Mouse (Mus musculus) CH12.LX (cell line): ENCODE measurements at regions not wholly inside any gene's neighbourhood (a gene's known extent, or its start where the extent isn't known, plus 50 kb on each side); places are given as distances from the start of the nearest gene placed in this dataset.

Experiments
- DNase-seq: peaks from one replicate; pipeline ENCODE4 v3.0.0-alpha.2; 2013; ENCODE audit errors: extremely low read depth
- H3K27ac ChIP-seq: 2 replicates; pipeline ENCODE4 v1.5.1; 2012; ENCODE audit warnings: low read depth, mild to moderate bottlenecking, control low read depth, moderate library complexity; ENCODE audit not compliant: insufficient read depth
- H3K27me3 ChIP-seq: replicated peaks from 2 replicates; pipeline ENCODE3; 2012; ENCODE audit warnings: inconsistent platforms
- H3K36me3 ChIP-seq, 2 experiments: replicated peaks in 1 of 2; 2 replicates each; pipeline versions ENCODE3 to v1.6.1; 2012; ENCODE audit warnings: inconsistent platforms in 1 of 2, low read length in 1 of 2, mild to moderate bottlenecking in 1 of 2, mixed read lengths in 1 of 2, moderate library complexity in 1 of 2; ENCODE audit not compliant: control insufficient read depth in 1 of 2, insufficient read depth in 1 of 2
- H3K4me1 ChIP-seq, 2 experiments: 2 replicates each; pipeline ENCODE4 v1.6.1; 2012; ENCODE audit warnings: inconsistent platforms in 1 of 2, moderate library complexity in 1 of 2; ENCODE audit not compliant: insufficient read depth in 2 of 2, control insufficient read depth in 1 of 2
- H3K4me2 ChIP-seq: 2 replicates; pipeline ENCODE4 v1.6.1; 2012; ENCODE audit warnings: low read depth, mild to moderate bottlenecking, control low read depth; ENCODE audit not compliant: poor library complexity, insufficient read depth, severe bottlenecking
- H3K4me3 ChIP-seq, 3 experiments: fragments of 150-350 bp in 1 of 3; sonication (generic) in 1 of 3; replicated peaks in 1 of 3; 2 replicates each; pipeline versions ENCODE3 to v1.5.1; 2011 to 2012; ENCODE audit warnings: low read depth in 2 of 3, low read length in 2 of 3, mild to moderate bottlenecking in 2 of 3, moderate library complexity in 2 of 3, control low read depth in 1 of 3, improper control_type of control experiment in 1 of 3, inconsistent platforms in 1 of 3, mixed read lengths in 1 of 3; ENCODE audit not compliant: poor library complexity in 1 of 3
- H3K79me2 ChIP-seq: replicated peaks from 2 replicates; pipeline ENCODE4 v1.6.1; 2012; ENCODE audit warnings: mild to moderate bottlenecking, moderate library complexity; ENCODE audit not compliant: control insufficient read depth, poor library complexity, insufficient read depth, severe bottlenecking; ENCODE audit errors: extremely low read depth
- H3K9ac ChIP-seq: 2 replicates; pipeline ENCODE4 v1.6.1; 2012; ENCODE audit warnings: low read depth, mild to moderate bottlenecking, control low read depth, moderate library complexity; ENCODE audit not compliant: insufficient read depth
- H3K9me3 ChIP-seq: replicated peaks from 2 replicates; pipeline ENCODE3; 2012; ENCODE audit warnings: low read length, inconsistent platforms, mixed read lengths
- CTCF ChIP-seq, 2 experiments: IDR thresholded peaks in 1 of 2; conservative IDR thresholded peaks in 1 of 2; 2 replicates each; pipeline ENCODE4 v1.5.1; 2011 to 2012; ENCODE audit warnings: low read depth in 2 of 2, low read length in 2 of 2, improper control_type of control experiment in 1 of 2, inconsistent platforms in 1 of 2, mild to moderate bottlenecking in 1 of 2, moderate library complexity in 1 of 2
- E2F4 ChIP-seq: IDR thresholded peaks from 2 replicates; pipeline ENCODE4 v1.6.1; 2011; ENCODE audit warnings: low read depth, low read length, improper control_type of control experiment; ENCODE audit not compliant: insufficient replicate concordance
- EP300 ChIP-seq: IDR thresholded peaks from 2 replicates; pipeline ENCODE4 v1.6.1; 2011; ENCODE audit warnings: low read length, improper control_type of control experiment
- ETS1 ChIP-seq: conservative IDR thresholded peaks from 2 replicates; pipeline ENCODE4 v1.6.1; 2012; ENCODE audit warnings: low read depth, mild to moderate bottlenecking, inconsistent platforms, low read length, improper control_type of control experiment, moderate library complexity
- GABPA ChIP-seq: IDR thresholded peaks from 2 replicates; pipeline ENCODE4 v1.6.1; 2012; ENCODE audit warnings: low read depth, low read length, improper control_type of control experiment, inconsistent platforms; ENCODE audit not compliant: insufficient replicate concordance
- MAFK ChIP-seq: IDR thresholded peaks from 2 replicates; pipeline ENCODE4 v1.6.1; 2011; ENCODE audit warnings: low read length, improper control_type of control experiment; ENCODE audit not compliant: insufficient replicate concordance
- MXI1 ChIP-seq: IDR thresholded peaks from 2 replicates; pipeline ENCODE4 v1.6.1; 2011; ENCODE audit warnings: mild to moderate bottlenecking, low read depth, low read length, improper control_type of control experiment
- MYC ChIP-seq: IDR thresholded peaks from 2 replicates; pipeline ENCODE4 v1.6.1; 2011; ENCODE audit warnings: low read depth, mild to moderate bottlenecking, improper control_type of control experiment, low read length
- NELFE ChIP-seq: IDR thresholded peaks from 2 replicates; pipeline ENCODE4 v1.6.1; 2011; ENCODE audit warnings: low read depth, low read length, improper control_type of control experiment
- NRF1 ChIP-seq: IDR thresholded peaks from 2 replicates; pipeline ENCODE4 v1.6.1; 2014; ENCODE audit warnings: low read depth, mild to moderate bottlenecking, inconsistent platforms, low read length, improper control_type of control experiment, moderate library complexity
- POLR2A ChIP-seq: IDR thresholded peaks from 2 replicates; pipeline ENCODE4 v1.6.1; 2011; ENCODE audit warnings: low read depth, mild to moderate bottlenecking, improper control_type of control experiment, low read length
- RAD21 ChIP-seq: IDR thresholded peaks from 2 replicates; pipeline ENCODE4 v1.6.1; 2011; ENCODE audit warnings: low read depth, mild to moderate bottlenecking, low read length, improper control_type of control experiment, moderate library complexity
- SIN3A ChIP-seq: IDR thresholded peaks from 2 replicates; pipeline ENCODE4 v1.6.1; 2012; ENCODE audit warnings: low read length, improper control_type of control experiment, inconsistent platforms
- ZC3H11A ChIP-seq: IDR thresholded peaks from 2 replicates; pipeline ENCODE4 v1.6.1; 2012; ENCODE audit warnings: low read depth, mild to moderate bottlenecking, inconsistent platforms, low read length, improper control_type of control experiment
- ZKSCAN1 ChIP-seq: IDR thresholded peaks from 2 replicates; pipeline ENCODE4 v1.6.1; 2012; ENCODE audit warnings: low read depth, inconsistent platforms, low read length, improper control_type of control experiment, borderline replicate concordance
- ZNF384 ChIP-seq: IDR thresholded peaks from 2 replicates; pipeline ENCODE4 v1.6.1; 2012; ENCODE audit warnings: low read depth, low read length, improper control_type of control experiment, inconsistent platforms
- dilution Hi-C: fragments of 300-500 bp; cut with MboI; formaldehyde crosslinking; loops from 2 replicates; pipeline ENCODE4 v1.14.3; 2020; ENCODE audit warnings: low sequenced_read_pairs; ENCODE audit not compliant: extremely low pct_unique_long_range_greater_than_20kb, extremely low pct_ligation_motif_present
- in situ Hi-C: fragments of 300-500 bp; cut with MboI; formaldehyde crosslinking; loops from 3 replicates; pipeline ENCODE4 v1.14.3; 2019; ENCODE audit warnings: low sequenced_read_pairs, low pct_ligation_motif_present, low pct_unique_long_range_greater_than_20kb, mixed read lengths

GRCm38 (mm10) chr9:94432144-94432747 is 105.6 kb downstream of the 1190002N15Rik start:
- in situ Hi-C loops (no loop called here), dilution Hi-C loops (no loop called here)
- H3K9ac ChIP-seq: no peak overlapping the region
- H3K79me2 ChIP-seq: no peaks in the 10 kb centered on the region
- TF ChIP-seq CTCF (conservative IDR thresholded peaks at IDR 0.05 in 1 of 2, IDR thresholded peaks at IDR 0.05 in 1 of 2; ENCODE audit: low read depth in 2 of 2, low read length in 2 of 2): no peak
- no peak for TF ChIP-seq ZNF384
- TF ChIP-seq EP300: no peak
- H3K4me2 ChIP-seq: no peak overlapping the region
- H3K4me1 ChIP-seq: no peaks in the 10 kb centered on the region
- H3K27ac ChIP-seq: no peak overlapping the region
- H3K4me3 ChIP-seq: no peak overlapping the region
- DNase-seq: no peak
- H3K27me3 ChIP-seq: no peaks in the 10 kb centered on the region
- H3K9me3 ChIP-seq: peaks cover 49% of the 10 kb centered on the region
- H3K36me3 ChIP-seq: no peaks in the 10 kb centered on the region

- H3K4me1 ChIP-seq: no peaks in the 10 kb centered on the region
- H3K9ac ChIP-seq: no peak overlapping the region
- no peak overlapping the region for H3K4me2 ChIP-seq
- in situ Hi-C loops: no loop called here
- H3K36me3 ChIP-seq: no peaks in the 10 kb centered on the region
- DNase-seq: no peak
- no peak overlapping the region for H3K27ac ChIP-seq
- peaks cover 51% of the 10 kb centered on the region for H3K9me3 ChIP-seq
- H3K27me3 ChIP-seq: no peaks in the 10 kb centered on the region
- TF ChIP-seq RAD21: no peak
- TF ChIP-seq, all 38 proteins: peak for 0
- H3K4me3 ChIP-seq: no peak overlapping the region
- H3K79me2 ChIP-seq: no peaks in the 10 kb centered on the region
- dilution Hi-C loops: no loop called here
Measured at GRCm38 (mm10) chr9:94431540-94431939, 106.3 kb downstream of the 1190002N15Rik start.

GRCm38 (mm10) chr9:94430996-94431395 is 106.9 kb downstream of the 1190002N15Rik start:
- H3K27ac ChIP-seq: no peak overlapping the region
- no peak overlapping the region for H3K9ac ChIP-seq
- H3K36me3 ChIP-seq: no peaks in the 10 kb centered on the region
- no peaks in the 10 kb centered on the region for H3K27me3 ChIP-seq
- H3K4me2 ChIP-seq: no peak overlapping the region
- no peaks in the 10 kb centered on the region for H3K4me1 ChIP-seq
- dilution Hi-C loops: no loop called here
- DNase-seq: no peak
- no peak overlapping the region for H3K4me3 ChIP-seq
- in situ Hi-C loops: no loop called here
- TF ChIP-seq MXI1 (no peak), GABPA (no peak), NELFE (no peak), POLR2A (no peak), MAFK (no peak), MYC (no peak), NRF1 (no peak), E2F4 (no peak), ETS1 (no peak), ZC3H11A (no peak), ZKSCAN1 (no peak), SIN3A (no peak)
- TF ChIP-seq, all 38 proteins: peak for 0
- Histone ChIP-seq H3K9me3 (peaks cover 48% of the 10 kb centered on the region), H3K79me2 (no peaks in the 10 kb centered on the region)
